Mouse (Mus musculus) hindbrain, embryonic 11.5 days (tissue): ENCODE measurements at regions not wholly inside any gene's neighbourhood (a gene's known extent, or its start where the extent isn't known, plus 50 kb on each side); places are given as distances from the start of the nearest gene placed in this dataset.
A peak's percentile ranks its signal among the peaks of the same experiment; 100 is the strongest.

ENCODE experiments used
- ATAC-seq: fragments of 200-750 bp; cut with Nextera tagmentation; 2 replicates; pipeline ENCODE4 v1.8.0; 2017; ENCODE audit warnings: mild to moderate bottlenecking, moderate TSS enrichment, moderate library complexity; ENCODE audit not compliant: low FRiP score
- DNase-seq: peaks from one replicate; pipeline ENCODE4 v3.0.0-alpha.2; 2015; ENCODE audit warnings: low spot score
- H3K27ac ChIP-seq: fragments of 300-500 bp; sonication (generic); 2 replicates; pipeline ENCODE4 v1.5.1; 2014; ENCODE audit warnings: mild to moderate bottlenecking, low read depth, low read length
- H3K27me3 ChIP-seq: fragments of 300-500 bp; sonication (generic); 2 replicates; pipeline ENCODE4 v1.6.1; 2014; ENCODE audit warnings: mild to moderate bottlenecking, low read length, moderate library complexity, mixed read lengths; ENCODE audit not compliant: control insufficient read depth, insufficient read depth
- H3K36me3 ChIP-seq: fragments of 300-500 bp; sonication (generic); 2 replicates; pipeline ENCODE4 v1.6.1; 2014; ENCODE audit warnings: mild to moderate bottlenecking, low read length, moderate library complexity, mixed read lengths; ENCODE audit not compliant: control insufficient read depth, insufficient read depth
- H3K4me1 ChIP-seq: fragments of 300-500 bp; sonication (generic); replicated peaks from 2 replicates; pipeline ENCODE4 v1.6.1; 2014; ENCODE audit warnings: low read length, mixed read lengths; ENCODE audit not compliant: control insufficient read depth, insufficient read depth
- H3K4me2 ChIP-seq: fragments of 300-500 bp; sonication (generic); replicated peaks from 2 replicates; pipeline ENCODE4 v1.6.1; 2014; ENCODE audit warnings: mild to moderate bottlenecking, low read depth, low read length
- H3K4me3 ChIP-seq: fragments of 300-500 bp; sonication (generic); 2 replicates; pipeline ENCODE4 v1.5.1; 2014; ENCODE audit warnings: low read depth, low read length
- H3K9ac ChIP-seq: fragments of 300-500 bp; sonication (generic); 2 replicates; pipeline ENCODE4 v1.6.1; 2014; ENCODE audit warnings: low read depth, low read length
- H3K9me3 ChIP-seq: fragments of 300-500 bp; sonication (generic); 2 replicates; pipeline ENCODE4 v1.6.1; 2016; ENCODE audit warnings: low read length; ENCODE audit not compliant: control insufficient read depth
- WGBS: fragments of 180-500 bp; shearing (Covaris S2); extraction: QIAGEN DNeasy Blood & Tissue Kit; methylation state at CpG from one replicate; pipeline ENCODE4 v1.1.7; 2014; 5-methylcytosine and 5-hydroxymethylcytosine counted together

- ATAC-seq (no peak), DNase-seq (no peak)
- H3K9ac ChIP-seq = no peak overlapping the region
- 89% methylated on average over 3 of the region's 3 CpGs for WGBS
- H3K27ac ChIP-seq = no peak overlapping the region
- no peaks in the 10 kb centered on the region for H3K4me1 ChIP-seq
- H3K9me3 ChIP-seq = no peaks in the 10 kb centered on the region
- H3K4me3 ChIP-seq = no peak overlapping the region
- H3K4me2 ChIP-seq = no peak overlapping the region
- no peaks in the 10 kb centered on the region for H3K36me3 ChIP-seq
- no peaks in the 10 kb centered on the region for H3K27me3 ChIP-seq
Measured at GRCm38 (mm10) chr12:49449396-49449795, 64.4 kb downstream of the Gm43517 start.

- DNase-seq = no peak
- Histone ChIP-seq H3K4me3 (no peak overlapping the region), H3K9me3 (no peaks in the 10 kb centered on the region), H3K27ac (no peak overlapping the region), H3K4me1 (no peaks in the 10 kb centered on the region), H3K36me3 (no peaks in the 10 kb centered on the region), H3K27me3 (no peaks in the 10 kb centered on the region), H3K4me2 (no peak overlapping the region), H3K9ac (no peak overlapping the region)
- no peak for ATAC-seq
- 87% methylated on average over 1 of the region's 1 CpGs for WGBS
Measured at GRCm38 (mm10) chr12:49468059-49468458, 83.1 kb downstream of the Gm43517 start.

GRCm38 (mm10) chr12:49473371-49473770 is 88.4 kb downstream of the Gm43517 start:
- H3K9ac ChIP-seq = no peak overlapping the region
- H3K9me3 ChIP-seq = no peaks in the 10 kb centered on the region
- no peak for DNase-seq
- no peak overlapping the region for H3K27ac ChIP-seq
- 85% methylated on average over 3 of the region's 3 CpGs for WGBS
- H3K4me3 ChIP-seq = no peak overlapping the region
- no peak overlapping the region for H3K4me2 ChIP-seq
- no peak for ATAC-seq
- no peaks in the 10 kb centered on the region for H3K27me3 ChIP-seq
- no peaks in the 10 kb centered on the region for H3K36me3 ChIP-seq
- no peaks in the 10 kb centered on the region for H3K4me1 ChIP-seq

GRCm38 (mm10) chr12:49480656-49481055 is 95.7 kb downstream of the Gm43517 start:
- Histone ChIP-seq H3K9ac (no peak overlapping the region), H3K9me3 (no peaks in the 10 kb centered on the region), H3K27me3 (no peaks in the 10 kb centered on the region), H3K4me1 (no peaks in the 10 kb centered on the region), H3K27ac (no peak overlapping the region), H3K4me3 (no peak overlapping the region), H3K4me2 (no peak overlapping the region), H3K36me3 (no peaks in the 10 kb centered on the region)
- DNase-seq (peak; percentile 2), ATAC-seq (no peak)
- 69% methylated on average over 3 of the region's 3 CpGs for WGBS

GRCm38 (mm10) chr12:49481151-49481550 is 96.2 kb downstream of the Gm43517 start:
- Histone ChIP-seq H3K27me3 (no peaks in the 10 kb centered on the region), H3K4me3 (no peak overlapping the region), H3K4me2 (no peak overlapping the region), H3K4me1 (no peaks in the 10 kb centered on the region), H3K9ac (no peak overlapping the region), H3K9me3 (no peaks in the 10 kb centered on the region), H3K36me3 (no peaks in the 10 kb centered on the region), H3K27ac (0 out of 2 replicates have a peak overlapping the region, but pooled peaks have one; percentile 2)
- WGBS = 72% methylated on average over 8 of the region's 8 CpGs
- no peak for ATAC-seq
- peak; percentile 5 for DNase-seq

- DNase-seq (no peak), ATAC-seq (no peak)
- Histone ChIP-seq H3K9ac (no peak overlapping the region), H3K27me3 (no peaks in the 10 kb centered on the region), H3K4me3 (no peak overlapping the region), H3K4me2 (no peak overlapping the region), H3K4me1 (no peaks in the 10 kb centered on the region), H3K27ac (no peak overlapping the region), H3K36me3 (no peaks in the 10 kb centered on the region), H3K9me3 (no peaks in the 10 kb centered on the region)
- 91% methylated on average over 4 of the region's 4 CpGs for WGBS
Measured at GRCm38 (mm10) chr12:49482367-49482766, 97.4 kb downstream of the Gm43517 start.

- no peak overlapping the region for H3K4me2 ChIP-seq
- no peaks in the 10 kb centered on the region for H3K27me3 ChIP-seq
- no peaks in the 10 kb centered on the region for H3K9me3 ChIP-seq
- H3K4me3 ChIP-seq = no peak overlapping the region
- DNase-seq (peak; percentile 36), ATAC-seq (peak; percentile 77)
- H3K9ac ChIP-seq = no peak overlapping the region
- H3K4me1 ChIP-seq = no peaks in the 10 kb centered on the region
- no peak overlapping the region for H3K27ac ChIP-seq
- WGBS = 41% methylated on average over 4 of the region's 4 CpGs
- no peaks in the 10 kb centered on the region for H3K36me3 ChIP-seq
Measured at GRCm38 (mm10) chr12:49484070-49484770, 99.2 kb downstream of the Gm43517 start.

- ATAC-seq = no peak
- Histone ChIP-seq H3K9me3 (no peaks in the 10 kb centered on the region), H3K4me2 (no peak overlapping the region), H3K4me3 (no peak overlapping the region), H3K27me3 (no peaks in the 10 kb centered on the region), H3K4me1 (no peaks in the 10 kb centered on the region), H3K36me3 (no peaks in the 10 kb centered on the region), H3K27ac (no peak overlapping the region), H3K9ac (no peak overlapping the region)
- no peak for DNase-seq
Measured at GRCm38 (mm10) chr12:49513131-49513530, 128.2 kb downstream of the Gm43517 start.

- ATAC-seq (no peak), DNase-seq (no peak)
- H3K4me1 ChIP-seq = no peaks in the 10 kb centered on the region
- H3K9ac ChIP-seq = no peak overlapping the region
- WGBS = 71% methylated on average over 1 of the region's 1 CpGs
- no peak overlapping the region for H3K4me3 ChIP-seq
- H3K9me3 ChIP-seq = no peaks in the 10 kb centered on the region
- H3K36me3 ChIP-seq = no peaks in the 10 kb centered on the region
- H3K27me3 ChIP-seq = no peaks in the 10 kb centered on the region
- H3K27ac ChIP-seq = no peak overlapping the region
- no peak overlapping the region for H3K4me2 ChIP-seq
Measured at GRCm38 (mm10) chr12:49514616-49515015, 129.6 kb downstream of the Gm43517 start.
